Mouse (Mus musculus): ENCODE results near the gene Cd93. TPM values are rescaled to one million over a fixed set of nuclear protein-coding genes. Genes with fewer than 3 reads are reported as not detected.

Gene Cd93
- polyA plus RNA-seq, 1 experiment: not detected

GRCm38 (mm10) chr2:148446446-148446845 is 3.1 kb upstream of the Cd93 start:
- TF ChIP-seq POLR2A (IDR thresholded peaks at IDR 0.05; ENCODE audit: insufficient read depth, low read depth, low read length): no peak
- no peak for TF ChIP-seq CTCF (IDR thresholded peaks at IDR 0.05; ENCODE audit: insufficient read depth, low read depth, low read length)
- Histone ChIP-seq H3K27ac (ENCODE audit: insufficient read depth, low read depth, low read length) (no peak overlapping the region), H3K4me3 (ENCODE audit: insufficient read depth, low read depth, low read length) (no peak overlapping the region), H3K4me1 (ENCODE audit: control insufficient read depth, insufficient read depth, low read length) (no peaks in the 10 kb centered on the region; the same call in 1 of the 2 replicates)
- WGBS: 92% methylated on average over 3 of the region's 3 CpGs

GRCm38 (mm10) chr2:148445616-148446015 is 2.3 kb upstream of the Cd93 start:
- H3K4me1 ChIP-seq (ENCODE audit: control insufficient read depth, insufficient read depth, low read length): no peaks in the 10 kb centered on the region; the same call in 1 of the 2 replicates
- H3K27ac ChIP-seq (ENCODE audit: insufficient read depth, low read depth, low read length): no peak overlapping the region
- 94% methylated on average over 1 of the region's 1 CpGs for WGBS
- H3K4me3 ChIP-seq (ENCODE audit: insufficient read depth, low read depth, low read length): no peak overlapping the region
- TF ChIP-seq POLR2A (IDR thresholded peaks at IDR 0.05; ENCODE audit: insufficient read depth, low read depth, low read length) (no peak), CTCF (IDR thresholded peaks at IDR 0.05; ENCODE audit: insufficient read depth, low read depth, low read length) (no peak)

GRCm38 (mm10) chr2:148444472-148444871 is 1.1 kb upstream of the Cd93 start:
- Histone ChIP-seq H3K4me1 (ENCODE audit: control insufficient read depth, insufficient read depth, low read length) (no peaks in the 10 kb centered on the region; the same call in 1 of the 2 replicates), H3K27ac (ENCODE audit: insufficient read depth, low read depth, low read length) (no peak overlapping the region), H3K4me3 (ENCODE audit: insufficient read depth, low read depth, low read length) (no peak overlapping the region)
- TF ChIP-seq POLR2A (IDR thresholded peaks at IDR 0.05; ENCODE audit: insufficient read depth, low read depth, low read length): no peak
- 72% methylated on average over 1 of the region's 1 CpGs for WGBS

GRCm38 (mm10) chr2:148442710-148443109 is 653 bp downstream of the Cd93 start:
- Histone ChIP-seq H3K27ac (ENCODE audit: insufficient read depth, low read depth, low read length) (no peak overlapping the region), H3K4me1 (ENCODE audit: control insufficient read depth, insufficient read depth, low read length) (no peaks in the 10 kb centered on the region; the same call in 1 of the 2 replicates), H3K4me3 (ENCODE audit: insufficient read depth, low read depth, low read length) (peak overlapping the region; percentile 10; the same call in 1 of the 2 replicates)
- TF ChIP-seq POLR2A (IDR thresholded peaks at IDR 0.05; ENCODE audit: insufficient read depth, low read depth, low read length) (no peak), CTCF (IDR thresholded peaks at IDR 0.05; ENCODE audit: insufficient read depth, low read depth, low read length) (no peak)
- 85% methylated on average over 4 of the region's 4 CpGs for WGBS

- TF ChIP-seq CTCF (IDR thresholded peaks at IDR 0.05; ENCODE audit: insufficient read depth, low read depth, low read length): no peak
- no peak for TF ChIP-seq POLR2A (IDR thresholded peaks at IDR 0.05; ENCODE audit: insufficient read depth, low read depth, low read length)
- Histone ChIP-seq H3K27ac (ENCODE audit: insufficient read depth, low read depth, low read length) (no peak overlapping the region), H3K4me1 (ENCODE audit: control insufficient read depth, insufficient read depth, low read length) (no peaks in the 10 kb centered on the region; the same call in 1 of the 2 replicates), H3K4me3 (ENCODE audit: insufficient read depth, low read depth, low read length) (no peak overlapping the region)
- 59% methylated on average over 4 of the region's 4 CpGs for WGBS
Measured at GRCm38 (mm10) chr2:148442172-148442571, 1.2 kb downstream of the Cd93 start.

- Histone ChIP-seq H3K27ac (ENCODE audit: insufficient read depth, low read depth, low read length) (no peak overlapping the region), H3K4me1 (ENCODE audit: control insufficient read depth, insufficient read depth, low read length) (no peaks in the 10 kb centered on the region; the same call in 1 of the 2 replicates), H3K4me3 (ENCODE audit: insufficient read depth, low read depth, low read length) (no peak overlapping the region)
- WGBS: 89% methylated on average over 10 of the region's 10 CpGs
- TF ChIP-seq CTCF (IDR thresholded peaks at IDR 0.05; ENCODE audit: insufficient read depth, low read depth, low read length): no peak
- no peak for TF ChIP-seq POLR2A (IDR thresholded peaks at IDR 0.05; ENCODE audit: insufficient read depth, low read depth, low read length)
Measured at GRCm38 (mm10) chr2:148441421-148441820, 1.9 kb downstream of the Cd93 start.

GRCm38 (mm10) chr2:148439691-148440276 is 3.6 kb downstream of the Cd93 start:
- Histone ChIP-seq H3K4me1 (ENCODE audit: control insufficient read depth, insufficient read depth, low read length) (no peaks in the 10 kb centered on the region; the same call in 1 of the 2 replicates), H3K27ac (ENCODE audit: insufficient read depth, low read depth, low read length) (no peak overlapping the region), H3K4me3 (ENCODE audit: insufficient read depth, low read depth, low read length) (no peak overlapping the region)
- WGBS: 88% methylated on average over 3 of the region's 3 CpGs
- TF ChIP-seq POLR2A (IDR thresholded peaks at IDR 0.05; ENCODE audit: insufficient read depth, low read depth, low read length) (no peak), CTCF (IDR thresholded peaks at IDR 0.05; ENCODE audit: insufficient read depth, low read depth, low read length) (no peak)

GRCm38 (mm10) chr2:148436285-148436684 is 7.1 kb downstream of the Cd93 start:
- 36% methylated on average over 3 of the region's 3 CpGs for WGBS
- no peak overlapping the region for H3K4me3 ChIP-seq (ENCODE audit: insufficient read depth, low read depth, low read length)
- no peaks in the 10 kb centered on the region for H3K4me1 ChIP-seq (ENCODE audit: control insufficient read depth, insufficient read depth, low read length)
- TF ChIP-seq CTCF (IDR thresholded peaks at IDR 0.05; ENCODE audit: insufficient read depth, low read depth, low read length) (no peak), POLR2A (IDR thresholded peaks at IDR 0.05; ENCODE audit: insufficient read depth, low read depth, low read length) (no peak)
- H3K27ac ChIP-seq (ENCODE audit: insufficient read depth, low read depth, low read length): no peak overlapping the region

- Histone ChIP-seq H3K4me3 (ENCODE audit: insufficient read depth, low read depth, low read length) (no peak overlapping the region), H3K4me1 (ENCODE audit: control insufficient read depth, insufficient read depth, low read length) (no peaks in the 10 kb centered on the region), H3K27ac (ENCODE audit: insufficient read depth, low read depth, low read length) (no peak overlapping the region)
- no peak for TF ChIP-seq POLR2A (IDR thresholded peaks at IDR 0.05; ENCODE audit: insufficient read depth, low read depth, low read length)
- 87% methylated on average over 2 of the region's 2 CpGs for WGBS
Measured at GRCm38 (mm10) chr2:148432346-148432745, 11.0 kb downstream of the Cd93 start.

GRCm38 (mm10) chr2:148430941-148431340 is 12.4 kb downstream of the Cd93 start:
- Histone ChIP-seq H3K4me3 (ENCODE audit: insufficient read depth, low read depth, low read length) (no peak overlapping the region), H3K27ac (ENCODE audit: insufficient read depth, low read depth, low read length) (no peak overlapping the region), H3K4me1 (ENCODE audit: control insufficient read depth, insufficient read depth, low read length) (no peaks in the 10 kb centered on the region)
- TF ChIP-seq CTCF (IDR thresholded peaks at IDR 0.05; ENCODE audit: insufficient read depth, low read depth, low read length) (no peak), POLR2A (IDR thresholded peaks at IDR 0.05; ENCODE audit: insufficient read depth, low read depth, low read length) (no peak)
- WGBS: 88% methylated on average over 4 of the region's 4 CpGs
